Mouse (Mus musculus): ENCODE data around the gene Wdr83. TPM values are rescaled to one million over a fixed set of nuclear protein-coding genes. Genes with fewer than 3 reads are reported as not detected.

Gene Wdr83
- total RNA-seq, 4 experiments from 2014 or later = 22.6 to 30.1 (median 29.2) TPM

DNA sequence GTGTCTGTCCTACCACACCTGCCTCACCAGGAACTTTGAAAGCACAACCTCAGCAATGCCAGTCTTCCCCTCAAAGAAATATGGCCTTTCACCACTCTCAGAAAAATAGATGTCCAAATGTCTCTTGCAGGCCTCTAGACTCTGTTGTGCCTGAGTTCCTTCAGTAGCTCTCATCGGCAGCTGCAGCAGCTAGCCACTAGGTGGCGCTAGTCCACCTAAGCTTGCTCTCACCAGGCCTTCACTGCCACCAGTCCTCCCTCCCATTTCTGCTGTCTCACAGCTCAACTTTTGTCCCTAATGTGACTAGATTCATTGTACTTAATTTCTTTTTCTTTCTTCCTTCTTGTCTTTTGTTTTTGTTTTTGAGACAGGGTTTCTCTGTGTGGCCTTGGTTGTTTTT, 4.1 kb downstream of the Wdr83 start:
- no peak for DNase-seq

DNA sequence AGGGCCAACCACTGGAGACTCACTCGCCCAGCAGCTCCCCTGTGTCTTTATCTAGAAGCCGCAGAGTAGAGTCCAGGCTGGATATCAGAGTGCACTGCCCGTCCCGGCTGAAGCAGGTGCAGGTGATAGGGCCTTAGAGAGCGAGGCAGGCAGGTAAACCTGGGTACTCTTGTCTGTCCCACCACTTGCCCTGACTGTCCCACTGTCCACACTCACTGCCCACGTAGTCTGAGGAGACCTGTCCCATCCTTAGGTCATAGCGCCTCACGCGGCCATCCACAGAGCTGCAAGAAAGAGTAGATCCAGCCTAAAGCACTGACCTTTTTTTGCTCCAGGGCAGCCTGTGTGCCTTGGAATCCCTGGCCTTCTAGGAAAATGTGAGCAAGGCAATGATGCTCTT, 5.1 kb downstream of the Wdr83 start:
- DNase-seq = no peak

DNA sequence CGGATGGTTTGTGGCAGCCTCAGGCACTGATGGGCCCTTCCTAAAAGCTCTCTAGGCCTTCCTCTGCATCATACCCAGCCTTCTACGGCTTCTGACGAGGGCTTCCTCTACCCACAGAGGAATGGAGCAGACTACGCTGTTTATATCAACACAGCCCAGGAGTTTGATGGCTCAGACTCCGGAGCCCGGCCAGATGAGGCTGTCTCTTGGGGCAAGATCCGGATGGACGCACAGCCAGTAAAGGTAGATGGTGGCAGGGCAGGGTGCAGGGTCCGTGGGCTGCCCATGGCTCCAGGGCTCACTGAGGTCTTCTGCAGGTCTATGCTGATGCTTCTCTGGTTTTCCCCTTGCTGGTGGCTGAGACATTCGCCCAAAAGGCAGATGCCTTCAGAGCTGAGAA, 6.5 kb downstream of the Wdr83 start:
- no peak for DNase-seq

DNA sequence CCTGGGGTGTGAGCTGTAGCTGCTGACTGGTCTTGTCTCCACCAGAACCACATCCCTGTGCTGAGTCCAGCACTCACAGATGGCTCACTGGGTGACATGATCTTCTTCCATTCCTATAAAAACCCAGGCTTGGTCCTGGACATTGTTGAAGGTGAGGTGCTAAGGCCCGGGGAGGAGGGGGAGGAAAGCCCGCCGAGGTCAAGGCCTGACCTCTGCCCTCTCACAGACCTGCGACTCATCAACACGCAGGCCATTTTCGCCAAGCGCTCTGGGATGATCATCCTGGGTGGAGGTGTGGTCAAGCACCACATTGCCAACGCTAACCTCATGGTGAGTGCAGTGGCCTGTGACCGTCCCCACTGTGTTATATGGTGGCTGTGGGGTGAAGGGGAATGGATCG, 6.9 kb downstream of the Wdr83 start:
- DNase-seq = no peak

DNA sequence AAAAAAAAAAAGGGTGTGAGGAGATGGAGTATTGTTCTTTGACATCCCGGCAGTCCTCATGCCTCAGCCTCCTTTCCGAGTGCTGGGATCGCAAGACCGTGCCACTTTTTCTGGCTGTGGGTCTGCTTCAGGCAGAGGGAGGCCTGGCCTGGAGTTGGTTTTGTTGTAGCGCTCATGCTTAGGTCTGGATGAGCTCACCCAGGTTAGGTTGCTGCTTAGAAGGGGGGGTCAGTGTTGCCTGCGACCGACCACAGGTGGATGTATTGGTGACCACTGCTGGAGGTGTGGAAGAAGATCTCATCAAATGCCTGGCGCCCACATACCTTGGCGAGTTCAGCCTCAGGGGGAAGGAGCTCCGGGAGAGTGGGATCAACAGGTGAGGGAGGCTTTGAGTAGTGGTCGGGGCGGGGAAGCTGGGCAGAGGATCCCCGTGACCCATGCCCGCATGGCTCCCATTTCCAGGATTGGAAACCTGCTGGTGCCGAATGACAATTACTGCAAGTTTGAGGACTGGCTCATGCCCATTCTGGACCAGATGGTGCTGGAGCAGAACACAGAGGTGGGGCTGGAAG, 8.0 kb downstream of the Wdr83 start:
- no peak for DNase-seq

DNA sequence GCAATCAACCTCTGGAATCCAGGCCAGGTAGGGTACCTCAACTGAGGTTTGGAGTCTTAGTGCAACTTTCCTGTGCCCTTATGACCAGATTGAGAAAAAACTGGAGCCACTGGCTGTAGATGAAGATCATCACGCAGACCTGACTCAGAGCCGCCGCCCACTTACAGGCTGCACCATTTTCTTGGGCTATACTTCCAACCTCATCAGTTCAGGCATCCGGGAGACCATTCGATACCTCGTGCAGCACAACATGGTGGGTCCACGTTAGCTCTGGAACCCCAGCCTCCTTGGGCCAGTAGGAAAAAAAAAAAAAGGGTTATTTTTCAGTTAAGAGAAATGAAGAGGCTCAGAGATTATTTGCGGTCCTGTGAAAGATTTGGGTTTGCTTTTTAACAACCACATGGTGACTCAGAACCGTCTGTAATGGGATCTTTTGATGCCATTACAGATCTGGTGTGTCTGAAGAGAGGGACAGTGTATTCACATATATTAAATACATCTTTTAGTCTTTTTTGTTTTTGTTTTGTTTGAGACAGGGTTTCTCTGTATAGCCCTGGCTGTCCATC, 8.7 kb downstream of the Wdr83 start:
- DNase-seq = no peak

DNA sequence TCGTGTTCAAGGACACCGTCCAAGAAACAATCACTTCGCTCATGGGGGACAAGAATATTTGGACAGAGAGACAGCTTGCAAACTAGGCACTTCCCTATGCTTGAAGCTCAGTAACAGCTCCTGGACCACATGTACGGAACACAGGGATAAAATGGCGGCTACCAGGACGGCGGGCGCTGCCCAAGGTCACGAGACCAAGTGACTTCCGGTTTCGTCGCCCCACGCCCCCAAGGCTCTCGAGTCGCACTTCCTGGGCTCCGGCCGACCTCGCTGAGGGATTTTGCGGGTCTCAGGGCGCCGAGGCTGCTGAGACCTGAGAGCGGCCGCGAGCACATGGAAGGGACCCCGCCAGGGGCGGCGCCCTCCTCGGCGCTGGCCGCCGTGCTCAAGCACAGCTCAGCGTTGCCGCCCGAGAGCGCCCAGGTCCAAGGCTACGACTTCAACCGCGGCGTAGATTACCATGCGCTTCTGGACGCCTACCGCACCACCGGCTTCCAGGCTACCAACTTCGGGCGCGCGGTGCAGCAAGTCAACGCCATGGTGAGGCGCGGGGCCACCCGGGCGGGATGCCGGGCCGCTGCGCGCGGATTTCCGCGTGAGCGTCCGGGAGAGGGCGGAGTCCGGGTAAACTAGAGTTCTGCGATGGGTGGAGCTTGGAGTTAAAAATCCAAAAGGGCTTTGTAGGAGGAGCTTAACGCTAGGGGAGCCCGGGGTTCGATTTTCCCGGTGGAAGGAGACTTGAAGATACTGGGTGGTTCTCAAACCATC, 9.4 kb downstream of the Wdr83 start, which contains the start of gene Dhps:
Dhps (plus strand) TSS at position 244 of the 768 bp plus-strand sequence.
- DNase-seq = peak; percentile 90

DNA sequence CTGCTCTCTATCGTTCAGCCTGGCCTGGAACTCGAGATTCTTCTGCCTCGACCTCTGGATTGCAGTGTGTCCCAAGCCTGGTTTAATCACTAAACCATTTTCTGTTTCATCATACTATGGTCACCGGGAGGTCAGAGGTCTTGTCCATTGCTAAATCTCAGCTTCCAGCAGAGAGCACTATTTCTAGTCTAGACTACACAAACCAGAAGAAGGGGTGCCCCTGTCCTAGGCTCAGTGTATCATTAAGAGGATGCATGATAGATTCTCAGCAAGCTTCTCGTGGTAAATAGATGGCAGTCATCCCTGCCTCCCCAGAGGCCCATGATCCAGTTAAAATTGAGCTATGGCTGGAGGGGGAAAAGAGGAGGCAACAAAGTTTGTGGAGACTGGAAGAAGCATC, 10.1 kb downstream of the Wdr83 start:
- no peak for DNase-seq

DNA sequence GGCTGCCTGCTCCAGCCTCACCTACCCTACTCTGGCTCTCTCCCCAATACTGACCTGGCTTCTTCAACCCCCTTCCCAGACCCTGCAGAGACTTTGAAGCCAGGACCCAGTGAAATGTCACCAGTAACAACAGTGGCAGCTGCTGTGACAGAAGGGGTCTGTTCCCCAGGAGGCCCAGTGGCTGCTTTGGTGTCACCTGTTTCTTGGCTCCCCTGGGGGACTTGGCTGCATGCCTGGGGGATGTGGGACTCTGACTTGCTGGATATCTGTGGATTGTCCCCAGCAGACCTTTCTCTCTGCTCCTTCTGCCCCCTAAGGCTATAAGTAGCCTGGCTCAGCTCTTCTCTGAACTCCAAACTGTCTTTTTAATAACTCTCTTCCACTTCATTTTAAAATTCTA, 13.1 kb downstream of the Wdr83 start, which contains the start of gene Gm5741:
Gm5741 (minus strand) TSS at position 1 of the 400 bp plus-strand sequence.
- DNase-seq = no peak

DNA sequence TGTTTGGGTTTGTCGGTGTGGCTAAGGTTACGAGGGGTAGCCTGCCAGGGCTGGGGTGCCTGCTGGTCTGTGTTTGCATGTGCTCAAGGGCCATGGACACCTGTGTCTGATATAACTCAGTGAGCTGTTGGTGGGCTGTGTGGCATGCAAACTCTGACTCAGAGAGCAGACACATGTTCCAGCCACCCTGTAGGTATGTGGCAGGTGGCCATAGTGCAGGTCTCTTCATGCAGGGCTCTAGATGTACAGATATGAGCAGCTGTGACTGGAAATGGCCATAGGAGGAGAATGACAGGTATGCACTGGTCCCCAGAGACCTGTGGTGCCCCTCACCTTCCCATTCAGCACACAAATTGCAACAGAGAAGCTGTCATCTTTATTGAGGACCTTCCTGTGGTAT, 14.0 kb downstream of the Wdr83 start:
- no peak for DNase-seq

DNA sequence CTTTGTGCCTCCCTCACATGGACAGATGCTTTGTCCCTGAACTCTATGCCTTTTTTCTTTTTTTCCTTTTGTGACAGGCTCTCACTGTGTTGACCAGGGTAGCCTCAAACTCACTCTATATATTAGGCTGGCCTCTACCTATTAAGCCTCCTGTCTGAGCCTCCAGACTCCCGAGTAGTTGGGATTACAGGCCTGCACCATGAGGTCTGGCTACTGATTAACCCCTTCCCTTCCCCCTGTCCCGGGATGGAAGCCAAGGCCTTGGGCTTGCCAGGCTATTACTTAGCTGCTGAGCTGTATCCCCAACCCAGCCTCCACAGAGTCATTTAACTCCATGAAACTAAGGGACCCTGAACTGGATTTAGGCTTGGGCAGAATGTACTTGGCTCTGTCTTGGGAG, 15.9 kb downstream of the Wdr83 start:
- DNase-seq = no peak

DNA sequence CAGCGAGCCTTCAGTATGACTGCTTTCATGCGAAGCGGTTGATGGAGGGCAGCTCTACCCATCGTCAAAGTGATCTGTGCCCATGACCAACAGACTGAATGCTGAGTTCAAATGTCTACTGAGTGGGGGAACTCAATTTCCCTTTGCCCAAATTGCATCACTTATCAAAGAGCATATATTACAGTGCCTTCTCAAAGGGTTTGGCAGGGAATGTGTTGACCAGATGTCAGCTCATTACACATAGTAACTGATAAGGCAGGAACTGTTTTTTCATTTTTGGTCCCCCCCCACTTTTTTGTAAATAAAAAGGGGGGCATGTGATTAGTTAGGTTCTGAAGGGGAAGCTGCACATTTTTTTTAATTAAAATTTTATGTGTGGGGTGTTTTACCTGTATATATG, 18.5 kb downstream of the Wdr83 start:
- DNase-seq = no peak

DNA sequence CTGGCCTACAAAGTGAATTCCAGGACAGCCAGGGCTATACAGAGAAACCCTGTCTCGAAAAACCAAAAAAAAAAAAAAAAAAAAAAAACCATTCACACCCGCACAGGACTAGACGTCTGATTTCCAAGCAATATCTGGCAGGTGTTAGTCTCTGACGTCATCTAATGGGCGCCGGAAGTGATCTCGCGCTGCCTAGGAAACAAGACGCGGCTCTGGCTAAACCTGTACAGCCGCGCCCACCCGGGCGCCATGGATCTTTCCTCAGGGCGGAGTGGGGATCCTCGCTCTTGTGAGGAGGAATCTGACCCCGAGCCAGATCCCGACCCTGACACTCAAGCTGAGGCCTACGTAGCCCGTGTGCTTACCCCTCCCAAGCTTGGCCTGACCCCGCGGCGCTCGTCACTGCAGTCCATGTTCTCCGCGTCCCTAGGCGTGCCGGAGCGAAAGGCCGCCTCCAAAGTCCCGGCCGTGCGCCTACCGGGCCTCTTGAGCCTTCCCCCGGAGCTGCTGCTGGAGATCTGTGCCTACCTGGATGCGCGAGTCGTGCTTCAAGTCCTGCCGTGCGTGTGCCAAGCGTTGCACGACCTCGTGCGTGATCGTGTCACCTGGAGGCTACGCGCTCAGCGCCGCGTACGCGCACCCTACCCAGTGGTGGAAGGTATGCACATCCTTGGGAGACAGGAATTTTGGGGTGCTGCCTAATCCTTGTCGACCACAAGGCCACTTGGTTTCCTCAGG, 21.1 kb downstream of the Wdr83 start, which contains the start of gene Fbxw9:
Fbxw9 (plus strand) TSS at position 177 of the 738 bp plus-strand sequence.
- DNase-seq = peak; percentile 87

DNA sequence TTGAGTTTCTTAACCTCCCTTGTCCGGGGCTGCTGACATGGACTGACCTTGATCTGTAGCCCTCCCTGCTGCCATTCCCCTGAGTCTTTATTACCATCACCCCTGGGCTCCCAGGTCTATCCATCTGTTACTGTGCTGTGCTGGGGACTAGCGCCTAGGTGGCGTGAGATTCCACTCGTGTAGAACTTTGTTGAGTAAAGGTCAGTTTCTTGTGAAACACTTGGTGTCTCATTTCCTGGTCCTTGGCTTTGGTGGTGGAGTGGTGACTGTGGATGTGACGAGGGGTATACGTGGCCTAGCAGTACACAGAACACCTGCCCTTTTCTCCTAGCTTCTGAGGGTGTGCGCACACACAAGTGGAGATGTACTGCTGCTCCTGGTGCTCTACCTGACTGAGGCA, 23.7 kb downstream of the Wdr83 start:
- no peak for DNase-seq

DNA sequence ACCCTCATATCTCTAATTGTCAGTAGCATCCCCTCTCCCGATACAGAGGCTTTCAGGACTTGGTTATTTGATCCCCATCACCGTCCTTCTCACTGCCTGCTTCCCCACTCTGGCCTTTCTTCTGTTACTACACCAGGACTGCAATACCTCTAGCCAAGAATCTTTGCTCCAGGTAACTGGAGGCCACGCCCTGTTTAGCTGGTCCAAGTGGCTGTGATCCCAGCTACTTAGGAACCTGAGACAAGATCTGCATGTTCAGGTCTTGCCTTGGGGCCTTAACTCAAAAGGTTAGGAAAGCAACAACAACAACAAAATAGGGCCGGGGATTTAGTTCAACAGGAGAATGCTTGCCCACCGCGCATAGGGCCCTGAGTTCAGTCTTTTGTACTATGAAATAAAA, 37.5 kb downstream of the Wdr83 start:
- DNase-seq = no peak

DNA sequence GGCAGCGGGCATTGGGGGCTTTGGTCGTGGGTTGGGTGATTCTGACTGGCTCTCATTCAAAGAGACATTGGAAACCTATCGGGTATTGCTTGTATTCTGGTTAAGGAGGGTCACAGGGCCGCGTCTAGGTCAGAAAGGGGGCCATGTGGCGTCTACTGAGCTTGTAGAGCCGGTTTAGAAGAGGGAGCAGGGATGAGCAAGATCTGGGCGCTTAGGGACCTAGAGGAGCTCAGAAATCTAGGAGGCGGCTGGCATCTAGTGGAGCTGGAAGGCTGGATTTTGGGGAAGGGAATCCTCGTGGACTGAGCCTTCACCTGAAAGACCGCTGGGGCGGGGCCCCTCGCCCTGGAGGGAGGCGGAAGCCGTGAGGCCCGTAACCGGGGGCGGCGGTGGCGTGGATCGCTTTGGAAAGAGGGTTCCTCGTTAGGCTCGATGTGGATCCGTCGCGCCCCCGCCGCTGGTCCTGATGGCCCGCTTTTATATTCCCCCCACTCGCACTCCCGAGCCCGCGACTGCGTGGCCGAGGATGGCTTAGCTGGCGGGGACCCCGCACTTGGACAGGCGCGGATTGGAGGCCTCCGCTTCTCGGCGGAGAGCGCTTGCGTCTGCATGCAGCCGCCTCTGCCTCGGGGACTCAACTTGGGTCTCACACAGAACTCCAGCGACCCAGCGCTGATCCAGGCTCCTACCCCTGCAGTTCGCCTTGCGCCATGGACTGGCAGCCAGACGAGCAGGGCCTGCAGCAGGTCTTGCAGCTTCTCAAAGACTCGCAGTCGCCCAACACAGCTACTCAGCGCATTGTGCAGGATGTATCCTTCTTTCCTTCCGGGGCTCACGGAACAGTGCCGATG, 43.2 kb downstream of the Wdr83 start:
- DNase-seq = no peak

DNA sequence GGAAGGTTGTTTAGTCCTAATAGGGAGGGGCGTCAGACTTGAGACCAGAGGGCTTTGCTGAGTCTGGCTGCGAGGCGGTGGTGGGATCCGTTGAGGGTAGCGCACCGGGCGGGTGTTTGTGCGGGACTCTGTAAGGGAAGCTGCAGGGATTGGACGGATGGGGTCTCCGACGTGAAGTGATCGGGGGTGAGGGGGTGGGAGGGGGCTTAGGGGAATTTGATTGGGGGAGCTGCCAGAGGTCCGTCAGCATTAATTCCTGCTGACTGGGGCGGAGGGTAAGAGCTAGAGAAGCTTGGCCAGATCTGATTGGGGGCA, 43.8 kb downstream of the Wdr83 start:
- DNase-seq = no peak

DNA sequence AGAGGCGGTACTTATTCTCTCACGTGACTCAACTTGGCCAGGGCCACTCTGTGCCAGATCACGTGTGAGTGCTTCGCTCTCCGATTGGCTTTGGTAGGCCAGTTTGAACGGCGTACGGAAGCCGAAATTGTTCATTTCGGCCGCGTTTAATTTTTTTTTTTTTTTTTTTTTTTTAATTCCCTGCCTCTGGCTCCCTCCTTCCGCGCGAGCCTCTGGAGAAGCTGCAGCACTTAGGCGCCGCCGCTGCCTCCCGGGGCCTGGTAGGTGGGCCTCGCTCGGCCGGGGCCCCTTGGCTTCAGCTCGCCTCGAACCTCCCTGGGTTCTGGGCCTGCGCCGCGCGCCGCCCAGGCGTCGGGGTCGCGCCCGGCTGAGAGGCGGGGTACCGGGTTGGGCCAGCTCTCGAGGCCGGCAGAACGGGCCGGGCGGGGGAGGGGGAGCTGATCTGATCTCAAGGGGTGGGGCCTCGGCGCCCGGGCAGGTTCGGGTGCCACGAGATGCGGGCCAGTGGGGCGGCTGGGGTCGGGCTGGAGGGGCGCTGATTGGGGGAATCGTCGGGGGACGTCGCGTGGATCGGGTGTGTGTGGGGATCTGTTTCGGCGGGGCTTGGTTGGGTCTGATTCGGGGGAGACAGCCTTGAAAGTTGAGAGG, 44.3 kb downstream of the Wdr83 start, which contains the start of gene Tnpo2:
Tnpo2 (plus strand) TSS at position 198 of the 648 bp plus-strand sequence.
- DNase-seq = peak; percentile 90

DNA sequence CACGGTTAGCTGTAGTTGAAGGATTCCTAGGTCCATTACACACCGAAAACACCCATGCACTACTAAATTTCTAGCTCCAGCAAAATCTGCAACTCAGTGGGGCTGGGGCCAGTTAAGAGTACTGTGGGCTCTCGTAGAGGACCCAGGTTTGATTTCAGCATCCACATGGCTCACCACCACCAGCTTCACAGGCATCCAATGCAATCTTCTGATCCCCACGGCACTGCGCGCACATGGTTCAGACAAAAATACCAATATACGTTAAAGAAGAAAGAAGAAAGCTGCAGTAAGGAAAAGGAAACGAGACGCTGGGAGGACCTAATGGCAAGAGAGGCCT, 44.8 kb downstream of the Wdr83 start:
- no peak for DNase-seq

DNA sequence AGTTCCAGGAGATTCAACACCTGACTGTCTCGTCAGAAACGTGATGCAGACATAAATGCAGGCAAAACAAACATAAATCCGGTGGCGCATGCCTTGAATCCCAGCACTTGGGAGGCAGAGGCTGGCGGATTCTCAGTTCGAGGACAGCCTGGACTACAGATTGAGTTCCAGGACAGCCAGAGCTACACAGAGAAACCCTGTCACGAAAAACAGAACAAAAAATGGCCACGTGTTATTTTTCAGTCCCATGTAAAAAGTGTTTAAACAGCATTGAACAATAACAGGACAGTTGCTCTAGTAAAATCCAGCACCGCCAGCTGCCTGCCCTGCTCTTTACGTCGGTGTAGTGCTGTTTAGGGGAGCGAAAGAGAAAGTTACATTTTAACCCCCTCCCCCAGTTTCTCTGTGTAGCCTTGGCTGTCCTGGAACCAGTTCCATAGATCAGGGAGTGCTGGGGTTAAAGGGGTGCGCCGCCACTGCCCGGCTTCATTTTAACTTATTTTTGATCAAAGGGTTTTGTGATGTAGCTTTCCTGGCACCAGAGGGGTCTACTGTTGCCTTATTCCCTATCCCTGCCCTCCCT, 45.3 kb downstream of the Wdr83 start:
- DNase-seq = no peak

DNA sequence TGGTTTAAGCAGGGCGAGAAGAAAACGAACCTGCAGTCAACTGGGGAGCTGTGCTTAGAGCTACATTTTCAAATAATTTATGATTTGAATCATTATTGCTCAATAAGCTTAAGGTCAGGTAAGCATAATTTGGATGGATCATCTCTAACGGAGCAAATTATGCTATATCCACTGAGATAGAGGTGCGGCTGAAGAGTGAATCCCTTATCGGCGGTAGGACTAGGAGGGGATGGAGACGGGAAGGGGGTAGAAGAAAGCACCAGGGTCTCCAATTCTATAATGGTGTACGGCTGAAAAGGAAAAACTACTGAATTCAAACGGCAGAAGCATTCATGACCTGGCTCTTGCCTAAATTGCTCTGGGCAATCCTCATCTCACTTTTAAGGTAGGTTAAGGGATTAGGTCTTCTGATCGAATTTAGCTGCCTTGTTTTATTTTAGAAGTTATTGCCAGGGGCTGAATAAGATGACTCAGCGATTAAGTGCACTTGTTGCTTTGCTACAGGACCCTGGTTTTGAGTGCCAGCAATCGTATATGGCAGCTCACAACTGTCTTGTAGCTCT, 45.9 kb downstream of the Wdr83 start:
- DNase-seq = no peak
